In genomic region chr8:84997649-84998295, GRCm38 (mm10) we compare ENCODE assay signal across 8 mouse cellular contexts. TPM values are rescaled to one million over a fixed set of nuclear protein-coding genes. Genes with fewer than 3 reads are reported as not detected.
A peak's percentile ranks its signal among the peaks of the same experiment; 100 is the strongest.
DNase-seq lines count a peak whose midpoint lies in the region; ATAC-seq and TF ChIP-seq lines count a peak whose summit lies in the region.

No protein-coding gene starts in this region.

- CTCF ChIA-PET in Patski (lab: Charles Lee) = interaction anchor here (0.6 to 3.9 kb wide), 13 partner anchors 8 to 150 kb away, joined by 3 to 44 read pairs (median 3); partner anchors contain the start of gene Hook2

- 5% methylated on average over 19 of the region's 19 CpGs for WGBS in hindbrain, embryonic 12.5 days

- H3K4me3 ChIP-seq in hindbrain, embryonic 12.5 days = no peak overlapping the region

- peaks cover 4% of the 10 kb centered on the region; the same call in 1 of the 2 replicates for H3K36me3 ChIP-seq in hindbrain, embryonic 12.5 days

- TF ChIP-seq CTCF in Patski (IDR thresholded peaks at IDR 0.05) = no peak

- peak overlapping the region; percentile 27 for H3K9ac ChIP-seq in hindbrain, embryonic 12.5 days

- H3K9me3 ChIP-seq in hindbrain, embryonic 12.5 days (replicated peaks) = no peaks in the 10 kb centered on the region

- ATAC-seq in Patski = peak; percentile 27
- ATAC-seq in hindbrain, embryonic 12.5 days (ENCODE audit: low FRiP score) = peak; percentile 84

- POLR2A ChIA-PET in Patski (lab: Charles Lee) = interaction anchor here (1.5 to 1.8 kb wide), 2 partner anchors 22 to 24 kb away, joined by 3 to 7 read pairs; no protein-coding TSS in a partner anchor

- in situ Hi-C loops in Patski (cut with MboI; ENCODE audit: low pct_unique_long_range_greater_than_20kb) = no loop called here

- no peaks in the 10 kb centered on the region for H3K27me3 ChIP-seq in Patski
- H3K27me3 ChIP-seq in hindbrain, embryonic 12.5 days = peaks cover 26% of the 10 kb centered on the region

- H3K4me2 ChIP-seq in hindbrain, embryonic 12.5 days (replicated peaks) = peak overlapping the region; percentile 39

- H3K4me1 ChIP-seq in hindbrain, embryonic 12.5 days = peaks cover 10% of the 10 kb centered on the region

- DNase-seq in Patski (ENCODE audit: low read depth, low spot score) = no peak
- peak; percentile 95 for DNase-seq in cerebellum, adult 9-11 months
- DNase-seq in frontal cortex, postnatal 10 days (ENCODE audit: low spot score in 2 of 2) = peak; percentile 78 to 86
- DNase-seq in left cerebral cortex, adult 11 months (ENCODE audit: low spot score) = peak; percentile 76
- DNase-seq in lung, postnatal 4 days = peak; percentile 89 to 92
- peak; percentile 92 to 94 for DNase-seq in right cerebral cortex, postnatal 10 days (ENCODE audit: low spot score in 2 of 2)
- peak; percentile 91 for DNase-seq in urinary bladder, postnatal 25 days (ENCODE audit: low spot score)

- no peak overlapping the region for H3K27ac ChIP-seq in hindbrain, embryonic 12.5 days

RNA-seq across cellular contexts. Expression of gene Hook2, which starts 7.4 kb away (rescaled TPM):
- 33.0 TPM for polyA plus RNA-seq in Patski (2021)
- 16.3 and 18.7 TPM in 2 replicates for polyA plus RNA-seq in hindbrain, embryonic 12.5 days (2016; fragmentation: Nextera tagmentation; extraction: Ambion mirVana)

RNA-seq across cellular contexts. Expression of gene Best2, which starts 16.6 kb away (rescaled TPM):
- polyA plus RNA-seq in Patski (2021) = 0.05 TPM
- polyA plus RNA-seq in hindbrain, embryonic 12.5 days (2016; fragmentation: Nextera tagmentation; extraction: Ambion mirVana) = not detected in 2 replicates

RNA-seq across cellular contexts. Expression of gene Junb, which starts 19.3 kb away (rescaled TPM):
- polyA plus RNA-seq in Patski (2021) = 280 TPM
- 6.0 and 7.5 TPM in 2 replicates for polyA plus RNA-seq in hindbrain, embryonic 12.5 days (2016; fragmentation: Nextera tagmentation; extraction: Ambion mirVana)

RNA-seq across cellular contexts. Expression of gene Asna1, which starts 27.3 kb away (rescaled TPM):
- 159 TPM for polyA plus RNA-seq in Patski (2021)
- polyA plus RNA-seq in hindbrain, embryonic 12.5 days (2016; fragmentation: Nextera tagmentation; extraction: Ambion mirVana) = 127 and 128 TPM in 2 replicates

RNA-seq across cellular contexts. Expression of gene Rnaseh2a, which starts 28.2 kb away (rescaled TPM):
- polyA plus RNA-seq in Patski (2021) = 91.5 TPM
- 77.4 and 77.9 TPM in 2 replicates for polyA plus RNA-seq in hindbrain, embryonic 12.5 days (2016; fragmentation: Nextera tagmentation; extraction: Ambion mirVana)

Comparison
In these comparisons a context has a peak if more than half of its experiments do, and no peak if none do; other contexts are left out.
1. RNA of gene Junb, which starts 19.3 kb away (polyA plus RNA-seq): 280 TPM in Patski (single experiment); 6.0 to 7.5 TPM in hindbrain, embryonic 12.5 days; every median in the first group is over 10 times any median in the second.